Mouse (Mus musculus) layer of hippocampus, postnatal 36 days (tissue): ENCODE data around the gene Cox7a2l. TPM values are rescaled to one million over a fixed set of nuclear protein-coding genes. Genes with fewer than 3 reads are reported as not detected.

Experiments
- DNase-seq, 2 experiments: peaks; one replicate each; pipeline ENCODE4 v3.0.0; 2022
- total RNA-seq, 2 experiments: library from RNA; stranded (reverse); gene quantifications; 2 replicates each; pipeline ENCODE4 v1.2.3; 2021

Cox7a2l gene
- total RNA-seq, 2 experiments from 2014 or later, result 173 to 181 TPM

- DNase-seq, result no peak
These were observed 64.7 kb downstream of the Cox7a2l start for GRCm38 (mm10) chr17:83452451-83452850.

Other genes with a start within 250 kb of the Cox7a2l start
- gene Eml4, start 166.4 kb downstream of the Cox7a2l start, total RNA-seq, result 10 to 100 TPM; 25.8 to 27.0 TPM
- 10 to 100 TPM in 1 of 2 experiments, 1 to 10 TPM in 1; 9.3 to 12.4 TPM for gene Kcng3, start 114.6 kb upstream of the Cox7a2l start, total RNA-seq
- 10 to 100 TPM; 94.7 to 97.6 TPM for gene Mta3, start 188.8 kb upstream of the Cox7a2l start, total RNA-seq